Mouse (Mus musculus) gastrocnemius, postnatal 36 days (tissue): Measurements from ENCODE around the gene Olfr843. TPM values are rescaled to one million over a fixed set of nuclear protein-coding genes. Genes with fewer than 3 reads are reported as not detected.

Experiments
- DNase-seq, 2 experiments: peaks; one replicate each; pipeline ENCODE4 v3.0.0; 2022
- intact Hi-C: fragments of 180-260 bp; cut with DNase I; formaldehyde crosslinking; loops from one replicate; pipeline ENCODE4 v1.15.1; 2025
- long read RNA-seq, 2 experiments: library from polyadenylated mRNA; stranded (forward); transcript quantifications; one replicate each; pipeline ENCODE4 v2.0.0; 2021
- total RNA-seq, 2 experiments: library from RNA; stranded (reverse); gene quantifications; 2 replicates each; pipeline ENCODE4 v1.2.3; 2021

Gene Olfr843
- not detected for total RNA-seq
- long read RNA-seq, experiment 1 = 0 reads
- long read RNA-seq, experiment 2 = 0 reads

- intact Hi-C loops = no loop called here
Measured at GRCm38 (mm10) chr9:19251887-19252286, at the start of gene Olfr843. Gene Olfr843, minus strand, starts transcription at chr9:19251987.

More at GRCm38 (mm10) chr9:19251887-19252286, at the start of gene Olfr843:
- DNase-seq = no peak

Other genes with a start within 250 kb of the Olfr843 start
- not detected for gene Olfr835, start 219.3 kb downstream of the Olfr843 start, total RNA-seq
- not detected for gene Olfr836, start 131.6 kb downstream of the Olfr843 start, total RNA-seq
- not detected for gene Olfr837, start 115.7 kb downstream of the Olfr843 start, total RNA-seq
- gene Olfr839-ps1, start 74.7 kb downstream of the Olfr843 start, total RNA-seq = not detected
- not detected for gene Olfr844, start 64.4 kb upstream of the Olfr843 start, total RNA-seq
- not detected for gene Olfr845, start 84.5 kb upstream of the Olfr843 start, total RNA-seq
- gene Olfr846, start 112.0 kb upstream of the Olfr843 start, total RNA-seq = not detected
- gene Olfr847, start 126.7 kb upstream of the Olfr843 start, total RNA-seq = not detected
- not detected for gene Olfr849, start 188.3 kb upstream of the Olfr843 start, total RNA-seq
- not detected for gene Olfr850, start 226.3 kb upstream of the Olfr843 start, total RNA-seq
- not detected for gene Olfr851, start 241.3 kb upstream of the Olfr843 start, total RNA-seq